Mouse (Mus musculus) MEL (cell line): Measurements from ENCODE around the gene Dohh. TPM values are rescaled to one million over a fixed set of nuclear protein-coding genes. Genes with fewer than 3 reads are reported as not detected.

Source experiments
- DNase-seq: peaks from one replicate; pipeline ENCODE4 v3.0.0; 2011; ENCODE audit warnings: low read depth, low spot score
- H3K27ac ChIP-seq: 2 replicates; pipeline ENCODE4 v1.5.1; 2012; ENCODE audit warnings: low read depth, mild to moderate bottlenecking, control low read depth, low read length, moderate library complexity; ENCODE audit not compliant: control insufficient read depth
- H3K27me3 ChIP-seq, 2 experiments: fragments of 150-350 bp in 1 of 2; sonication (generic) in 1 of 2; 2 replicates each; pipeline ENCODE4 v1.6.1; 2012; ENCODE audit warnings: low read length in 2 of 2, mild to moderate bottlenecking in 2 of 2, improper control_type of control experiment in 1 of 2, moderate library complexity in 1 of 2; ENCODE audit not compliant: insufficient read depth in 2 of 2, control insufficient read depth in 1 of 2
- H3K36me3 ChIP-seq, 2 experiments: 2 replicates each; pipeline ENCODE4 v1.6.1; 2012 to 2014; ENCODE audit warnings: low read length in 2 of 2, improper control_type of control experiment in 1 of 2, inconsistent platforms in 1 of 2, mild to moderate bottlenecking in 1 of 2; ENCODE audit not compliant: insufficient read depth in 2 of 2, control insufficient read depth in 1 of 2
- H3K4me1 ChIP-seq, 2 experiments: fragments of 150-350 bp in 1 of 2; sonication (generic) in 1 of 2; 2 replicates each; pipeline ENCODE4 v1.6.1; 2012; ENCODE audit warnings: low read length in 2 of 2, improper control_type of control experiment in 1 of 2, mild to moderate bottlenecking in 1 of 2; ENCODE audit not compliant: insufficient read depth in 2 of 2, control insufficient read depth in 1 of 2
- H3K4me3 ChIP-seq, 2 experiments: fragments of 150-350 bp in 1 of 2; sonication (generic) in 1 of 2; 2 replicates each; pipeline ENCODE4 v1.5.1; 2012; ENCODE audit warnings: low read depth in 2 of 2, low read length in 2 of 2, mild to moderate bottlenecking in 2 of 2, moderate library complexity in 2 of 2, control low read depth in 1 of 2, improper control_type of control experiment in 1 of 2; ENCODE audit not compliant: control insufficient read depth in 1 of 2, insufficient read depth in 1 of 2
- H3K79me2 ChIP-seq: 2 replicates; pipeline ENCODE4 v1.6.1; 2012; ENCODE audit warnings: mild to moderate bottlenecking, low read length, moderate library complexity; ENCODE audit not compliant: control insufficient read depth, poor library complexity, insufficient read depth
- H3K9ac ChIP-seq: 2 replicates; pipeline ENCODE4 v1.6.1; 2012; ENCODE audit warnings: low read depth, mild to moderate bottlenecking, control low read depth, low read length, moderate library complexity; ENCODE audit not compliant: control insufficient read depth, poor library complexity, severe bottlenecking
- H3K9me3 ChIP-seq: fragments of 150-350 bp; sonication (generic); replicated peaks from 2 replicates; pipeline ENCODE4 v1.6.1; 2012; ENCODE audit warnings: mild to moderate bottlenecking, low read length, improper control_type of control experiment, moderate library complexity; ENCODE audit not compliant: insufficient read depth
- BHLHE40 ChIP-seq: IDR thresholded peaks from 2 replicates; pipeline ENCODE4 v1.6.1; 2012; ENCODE audit warnings: low read depth, mild to moderate bottlenecking, inconsistent platforms, low read length, improper control_type of control experiment, borderline replicate concordance
- CHD1 ChIP-seq: IDR thresholded peaks from 2 replicates; pipeline ENCODE4 v1.6.1; 2012; ENCODE audit warnings: low read depth, mild to moderate bottlenecking, inconsistent platforms, low read length, improper control_type of control experiment
- CHD2 ChIP-seq: IDR thresholded peaks from 2 replicates; pipeline ENCODE4 v1.6.1; 2011; ENCODE audit warnings: low read length, improper control_type of control experiment
- E2F4 ChIP-seq: IDR thresholded peaks from 2 replicates; pipeline ENCODE4 v1.6.1; 2011; ENCODE audit warnings: low read depth, low read length, improper control_type of control experiment, borderline replicate concordance
- ELF1 ChIP-seq: IDR thresholded peaks from 2 replicates; pipeline ENCODE4 v1.6.1; 2014; ENCODE audit warnings: low read depth, mild to moderate bottlenecking, inconsistent platforms, low read length, improper control_type of control experiment, moderate library complexity
- EP300 ChIP-seq, 2 experiments: IDR thresholded peaks; 2 replicates each; pipeline ENCODE4 v1.6.1; 2011; ENCODE audit warnings: improper control_type of control experiment in 2 of 2, low read length in 2 of 2, low read depth in 1 of 2, mild to moderate bottlenecking in 1 of 2
- GABPA ChIP-seq: IDR thresholded peaks from 2 replicates; pipeline ENCODE4 v1.6.1; 2012; ENCODE audit warnings: low read depth, mild to moderate bottlenecking, inconsistent platforms, low read length, improper control_type of control experiment, moderate library complexity
- HCFC1 ChIP-seq: IDR thresholded peaks from 2 replicates; pipeline ENCODE4 v1.6.1; 2012; ENCODE audit warnings: low read depth, mild to moderate bottlenecking, inconsistent platforms, low read length, improper control_type of control experiment, moderate library complexity
- KAT2A ChIP-seq: conservative IDR thresholded peaks from 2 replicates; pipeline ENCODE4 v1.6.1; 2012; ENCODE audit warnings: low read depth, low read length, improper control_type of control experiment, inconsistent platforms
- MAFK ChIP-seq: IDR thresholded peaks from 2 replicates; pipeline ENCODE4 v1.6.1; 2011; ENCODE audit warnings: low read depth, mild to moderate bottlenecking, low read length, improper control_type of control experiment, borderline replicate concordance
- MAX ChIP-seq: IDR thresholded peaks from 2 replicates; pipeline ENCODE4 v1.6.1; 2011; ENCODE audit warnings: low read length, improper control_type of control experiment
- MAZ ChIP-seq: IDR thresholded peaks from 2 replicates; pipeline ENCODE4 v1.6.1; 2012; ENCODE audit warnings: low read depth, mild to moderate bottlenecking, inconsistent platforms, low read length, improper control_type of control experiment
- MEF2A ChIP-seq: IDR thresholded peaks from 2 replicates; pipeline ENCODE4 v1.6.1; 2014; ENCODE audit warnings: low read depth, mild to moderate bottlenecking, inconsistent platforms, low read length, improper control_type of control experiment; ENCODE audit not compliant: poor library complexity, insufficient replicate concordance, severe bottlenecking; ENCODE audit errors: extremely low read depth
- MXI1 ChIP-seq: IDR thresholded peaks from 2 replicates; pipeline ENCODE4 v1.6.1; 2011; ENCODE audit warnings: mild to moderate bottlenecking, low read depth, low read length, improper control_type of control experiment
- MYB ChIP-seq: IDR thresholded peaks from 2 replicates; pipeline ENCODE4 v1.6.1; 2011; ENCODE audit warnings: mild to moderate bottlenecking, low read depth, low read length, improper control_type of control experiment
- MYC ChIP-seq: IDR thresholded peaks from 2 replicates; pipeline ENCODE4 v1.6.1; 2011; ENCODE audit warnings: low read depth, mild to moderate bottlenecking, low read length, improper control_type of control experiment, moderate library complexity
- NELFE ChIP-seq: IDR thresholded peaks from 2 replicates; pipeline ENCODE4 v1.6.1; 2011; ENCODE audit warnings: low read depth, low read length, improper control_type of control experiment
- RAD21 ChIP-seq: IDR thresholded peaks from 2 replicates; pipeline ENCODE4 v1.6.1; 2011; ENCODE audit warnings: mild to moderate bottlenecking, low read depth, low read length, improper control_type of control experiment
- SIN3A ChIP-seq: IDR thresholded peaks from 2 replicates; pipeline ENCODE4 v1.6.1; 2012; ENCODE audit warnings: low read length, improper control_type of control experiment, inconsistent platforms
- SMC3 ChIP-seq: IDR thresholded peaks from 2 replicates; pipeline ENCODE4 v1.6.1; 2011; ENCODE audit warnings: low read depth, low read length, improper control_type of control experiment
- TAL1 ChIP-seq: IDR thresholded peaks from 2 replicates; pipeline ENCODE4 v1.6.1; 2012; ENCODE audit warnings: mild to moderate bottlenecking, inconsistent platforms, low read length, moderate library complexity, mixed read lengths
- TBP ChIP-seq: IDR thresholded peaks from 2 replicates; pipeline ENCODE4 v1.8.0; 2011; ENCODE audit warnings: low read depth, low read length, improper control_type of control experiment
- UBTF ChIP-seq: IDR thresholded peaks from 2 replicates; pipeline ENCODE4 v1.6.1; 2012; ENCODE audit warnings: low read depth, mild to moderate bottlenecking, inconsistent platforms, low read length, improper control_type of control experiment, moderate library complexity, borderline replicate concordance; ENCODE audit not compliant: insufficient read depth
- USF2 ChIP-seq, 2 experiments: IDR thresholded peaks; 2 replicates each; pipeline ENCODE4 v1.6.1; 2011 to 2012; ENCODE audit warnings: improper control_type of control experiment in 2 of 2, low read length in 2 of 2, borderline replicate concordance in 1 of 2, inconsistent platforms in 1 of 2, low read depth in 1 of 2, mild to moderate bottlenecking in 1 of 2; ENCODE audit not compliant: insufficient read depth in 1 of 2
- ZC3H11A ChIP-seq: IDR thresholded peaks from 2 replicates; pipeline ENCODE4 v1.6.1; 2012; ENCODE audit warnings: low read depth, mild to moderate bottlenecking, inconsistent platforms, low read length, improper control_type of control experiment
- ZKSCAN1 ChIP-seq: IDR thresholded peaks from 2 replicates; pipeline ENCODE4 v1.6.1; 2012; ENCODE audit warnings: low read depth, mild to moderate bottlenecking, inconsistent platforms, low read length, improper control_type of control experiment, moderate library complexity
- ZMIZ1 ChIP-seq: IDR thresholded peaks from 2 replicates; pipeline ENCODE4 v1.6.1; 2012; ENCODE audit warnings: low read depth, mild to moderate bottlenecking, inconsistent platforms, low read length, improper control_type of control experiment, moderate library complexity
- polyA plus RNA-seq, 2 experiments: library from polyadenylated mRNA; stranded (reverse) in 1 of 2; unstranded in 1 of 2; fragments of >175 nt in 1 of 2; fragments of >200 nt in 1 of 2; gene quantifications; 2 replicates each; pipeline versions ENCODE4 v1.2.1 to v1.2.4; 2012; ENCODE audit warnings: low replicate concordance in 2 of 2, low read depth in 1 of 2; ENCODE audit not compliant: insufficient read length in 2 of 2, insufficient read depth in 1 of 2, missing spikeins in 1 of 2
- total RNA-seq: library from RNA; depleted of rRNA; stranded (reverse); fragments of 300-350 nt; gene quantifications from 2 replicates; pipeline ENCODE4 v1.2.3, GENCODE M21; 2012

Dohh gene
- total and polyA plus RNA-seq, 3 experiments, result 145 to 153 TPM; not detected in 1

GRCm38 (mm10) chr10:81336558-81336957, 47.7 kb upstream of the Dohh start:
- H3K9ac ChIP-seq, result no peak overlapping the region
- no peak overlapping the region for H3K27ac ChIP-seq
- no peaks in the 10 kb centered on the region for H3K36me3 ChIP-seq
- H3K27me3 ChIP-seq, result no peaks in the 10 kb centered on the region; a peak in 1 of 4 replicates
- no peak for TF ChIP-seq TBP
- no peak for TF ChIP-seq MEF2A
- TF ChIP-seq ZKSCAN1, result no peak
- TF ChIP-seq HCFC1, result no peak
- TF ChIP-seq MAZ, result no peak
- no peak for TF ChIP-seq ZC3H11A
- no peak for TF ChIP-seq CHD1
- TF ChIP-seq CHD2, result no peak
- no peak for TF ChIP-seq NELFE
- no peak for TF ChIP-seq TAL1
- no peak for TF ChIP-seq MXI1
- TF ChIP-seq ZMIZ1, result no peak
- no peak for TF ChIP-seq UBTF
- TF ChIP-seq RAD21, result no peak
- TF ChIP-seq SIN3A, result no peak
- TF ChIP-seq ELF1, result no peak
- no peaks in the 10 kb centered on the region for H3K9me3 ChIP-seq
- no peaks in the 10 kb centered on the region for H3K4me1 ChIP-seq
- no peak for DNase-seq
- no peaks in the 10 kb centered on the region for H3K79me2 ChIP-seq
- no peak overlapping the region for H3K4me3 ChIP-seq

GRCm38 (mm10) chr10:81340551-81341332, 43.5 kb upstream of the Dohh start:
- Histone ChIP-seq H3K9ac (no peak overlapping the region), H3K27ac (no peak overlapping the region)
- DNase-seq, result no peak

More at GRCm38 (mm10) chr10:81340551-81341332, 43.5 kb upstream of the Dohh start:
- Histone ChIP-seq H3K9me3 (no peaks in the 10 kb centered on the region), H3K36me3 (no peaks in the 10 kb centered on the region; a peak in 1 of 4 replicates), H3K4me3 (no peak overlapping the region), H3K79me2 (no peaks in the 10 kb centered on the region), H3K4me1 (peaks cover 8% of the 10 kb centered on the region in 2 experiments; a peak in 3 of 4 replicates), H3K27me3 (no peaks in the 10 kb centered on the region; a peak in 1 of 4 replicates)
- TF ChIP-seq TAL1 (no peak), MYB (no peak), GABPA (no peak), SIN3A (no peak), MYC (no peak), MAZ (no peak), CHD1 (no peak), ZC3H11A (no peak), MXI1 (no peak), USF2 (IDR thresholded peaks at IDR 0.05; ENCODE audit: borderline replicate concordance in 1 of 2, insufficient read depth in 1 of 2, low read depth in 1 of 2, low read length in 2 of 2) (no peak), RAD21 (no peak), MAX (no peak), BHLHE40 (no peak), SMC3 (no peak), KAT2A (no peak), MAFK (no peak), EP300 (IDR thresholded peaks at IDR 0.05; ENCODE audit: low read depth in 1 of 2, low read length in 2 of 2) (no peak), E2F4 (no peak), MEF2A (no peak)
